Mouse (Mus musculus) heart, postnatal 10 days (tissue): Measurements from ENCODE around the gene Gm44596. TPM values are rescaled to one million over a fixed set of nuclear protein-coding genes. Genes with fewer than 3 reads are reported as not detected.
A peak's percentile ranks its signal among the peaks of the same experiment; 100 is the strongest.

Source experiments
- DNase-seq, 2 experiments: peaks; one replicate each; pipeline ENCODE4 v3.0.0; 2021
- intact Hi-C: fragments of 180-260 bp; cut with DNase I; formaldehyde crosslinking; loops from one replicate; pipeline ENCODE4 v1.15.1; 2025
- total RNA-seq, 2 experiments: library from RNA; stranded (reverse); gene quantifications; 2 replicates each; pipeline ENCODE4 v1.2.3; 2021

Gm44596 gene
- not detected for total RNA-seq

GRCm38 (mm10) chr6:128375192-128375591 is at the start of gene Gm44596, which contains the start of gene Tex52:
TSS of gene Gm44596 (plus strand) at chr6:128375503.
TSS of gene Tex52 (plus strand) at chr6:128375456.
- peak; percentile 50 to 54 for DNase-seq
- intact Hi-C loops = no loop called here

DNA sequence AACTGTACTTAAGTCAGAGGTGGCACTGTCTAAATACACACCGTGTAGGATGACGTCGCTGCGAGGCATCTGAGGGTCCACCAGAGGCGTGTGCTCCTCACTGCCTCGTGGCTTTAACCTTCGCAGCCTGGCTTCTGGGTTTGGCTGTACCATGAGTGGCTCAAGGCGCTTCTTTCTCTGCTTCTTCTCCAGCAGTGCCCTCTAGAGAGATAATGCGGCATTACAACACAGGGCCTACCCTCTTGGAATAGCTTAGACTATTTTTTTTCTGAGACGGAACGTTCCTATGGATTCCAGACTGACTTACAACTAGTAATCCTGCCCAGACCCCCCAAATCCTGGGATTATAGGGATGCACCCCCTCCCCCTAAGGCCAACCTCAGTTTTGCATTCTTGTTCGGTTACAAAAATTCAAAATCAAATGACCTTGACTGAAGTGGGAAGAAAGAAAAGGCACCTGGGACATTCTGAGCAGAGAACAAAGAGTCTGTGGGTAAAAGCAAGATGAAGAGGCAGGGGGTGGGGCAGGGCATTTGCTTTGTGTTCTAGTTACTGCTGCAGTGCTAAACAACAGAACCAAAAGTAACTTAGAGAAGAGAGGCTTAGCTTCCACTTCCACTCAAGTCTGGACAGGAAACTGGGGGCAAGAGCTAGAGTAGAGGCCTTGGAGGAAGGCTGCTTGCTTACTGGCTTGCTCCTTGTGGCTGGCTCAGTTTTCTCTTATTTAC is 40.7 kb upstream of the Gm44596 start:
- intact Hi-C loops = no loop called here
- DNase-seq = peak; percentile 78 to 87

GRCm38 (mm10) chr6:128337467-128337866 is 37.8 kb upstream of the Gm44596 start:
- no peak for DNase-seq
- intact Hi-C loops = no loop called here

DNA sequence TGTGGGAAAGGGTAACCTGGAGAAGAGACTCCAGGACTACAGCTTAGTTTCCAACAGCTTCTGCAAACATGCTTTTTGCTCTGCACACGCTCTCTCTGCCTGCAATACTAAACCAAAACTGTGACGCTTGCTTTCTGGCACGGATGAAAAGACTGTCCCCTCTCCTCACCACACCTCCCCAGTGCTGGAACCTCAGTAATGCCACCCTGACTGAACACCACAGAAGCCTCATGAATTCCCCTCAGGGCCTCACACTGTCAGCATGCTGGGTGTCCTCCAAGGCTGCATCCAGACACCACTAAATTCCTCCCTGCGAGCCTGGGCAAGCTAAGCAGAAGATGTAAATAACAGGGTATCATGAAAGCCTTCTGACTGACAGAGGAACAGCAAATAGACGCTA is 36.4 kb upstream of the Gm44596 start:
- intact Hi-C loops = no loop called here
- no peak for DNase-seq

DNA sequence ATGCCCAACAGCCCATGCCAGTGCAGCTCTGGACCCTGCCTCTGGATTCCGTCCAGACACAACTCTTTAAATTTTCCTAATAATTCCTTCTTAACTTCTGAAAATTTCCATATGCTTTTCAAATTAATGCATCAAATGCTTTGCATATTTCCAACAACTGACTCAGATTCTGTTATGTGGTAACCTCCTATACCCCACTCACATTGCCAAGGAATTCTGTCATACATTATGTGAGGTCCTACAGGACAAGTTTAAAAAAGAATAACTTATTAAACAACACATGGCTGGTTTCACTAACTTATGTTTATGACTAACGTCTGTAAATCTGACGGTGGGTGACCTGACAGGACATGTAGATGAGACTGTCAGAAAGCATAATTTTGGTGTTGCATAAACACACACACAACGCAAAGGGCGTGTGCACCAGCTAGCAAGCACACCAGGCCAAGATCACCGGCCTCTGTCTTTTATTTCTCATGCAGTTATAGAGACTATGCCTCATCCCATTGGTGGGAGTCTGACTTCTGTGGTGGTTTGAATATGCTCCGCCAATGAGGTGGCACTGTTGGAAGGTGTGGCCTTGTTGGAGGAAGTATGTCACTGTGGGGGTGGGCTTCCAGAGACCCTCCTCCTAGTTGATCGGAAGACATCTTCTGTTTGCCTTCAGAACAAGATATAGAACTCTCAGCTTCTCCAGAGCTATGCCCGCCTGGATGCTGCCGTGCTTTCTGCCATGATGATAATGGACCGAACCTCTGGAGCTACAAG is 33.2 kb upstream of the Gm44596 start:
- DNase-seq = no peak
- intact Hi-C loops = no loop called here

DNA sequence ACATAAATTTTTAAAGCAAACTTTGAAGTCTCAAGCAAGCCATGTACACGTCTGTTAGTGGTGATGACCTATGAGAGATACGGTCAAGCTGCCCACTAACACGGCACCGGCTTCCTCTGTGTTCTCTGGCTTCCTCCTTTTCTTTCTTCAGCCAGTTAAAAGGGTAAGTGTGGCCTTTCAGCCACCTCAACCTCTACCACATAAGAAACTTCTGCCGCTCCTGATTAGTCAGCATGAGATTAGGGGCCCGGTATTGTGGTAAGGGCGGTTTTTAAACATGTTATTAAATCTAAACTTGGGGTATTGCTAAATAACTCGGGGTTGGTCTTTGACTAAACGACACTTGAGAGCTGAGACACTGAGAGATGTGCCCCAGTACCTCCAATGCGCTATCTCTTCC is 29.7 kb upstream of the Gm44596 start:
- intact Hi-C loops = no loop called here

DNA sequence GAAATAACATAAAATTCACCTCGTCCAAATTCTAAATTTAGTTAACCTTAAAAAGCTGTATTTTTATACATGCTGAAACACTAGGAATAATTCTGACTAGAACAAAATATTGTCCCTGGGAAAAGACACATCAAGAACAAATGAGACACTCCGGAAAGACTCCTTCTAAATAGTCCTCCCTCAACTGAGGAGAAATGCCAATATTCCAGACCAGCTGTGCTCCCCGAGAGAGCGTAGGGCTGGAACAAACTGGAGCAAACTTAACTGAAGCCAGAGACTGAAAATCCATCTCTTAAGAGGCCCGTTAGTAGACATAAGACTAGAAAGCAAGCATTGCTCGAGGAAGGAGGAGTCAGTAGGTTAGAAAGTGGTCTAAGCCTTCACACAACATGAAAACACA is 28.5 kb upstream of the Gm44596 start:
- DNase-seq = peak; percentile 45 to 47
- intact Hi-C loops = no loop called here

More for the DNA sequence above, 29.7 kb upstream of the Gm44596 start:
- DNase-seq = no peak

GRCm38 (mm10) chr6:128349711-128350110 is 25.6 kb upstream of the Gm44596 start:
- DNase-seq = peak in 1 of 2 experiments; percentile 16
- intact Hi-C loops = no loop called here

DNA sequence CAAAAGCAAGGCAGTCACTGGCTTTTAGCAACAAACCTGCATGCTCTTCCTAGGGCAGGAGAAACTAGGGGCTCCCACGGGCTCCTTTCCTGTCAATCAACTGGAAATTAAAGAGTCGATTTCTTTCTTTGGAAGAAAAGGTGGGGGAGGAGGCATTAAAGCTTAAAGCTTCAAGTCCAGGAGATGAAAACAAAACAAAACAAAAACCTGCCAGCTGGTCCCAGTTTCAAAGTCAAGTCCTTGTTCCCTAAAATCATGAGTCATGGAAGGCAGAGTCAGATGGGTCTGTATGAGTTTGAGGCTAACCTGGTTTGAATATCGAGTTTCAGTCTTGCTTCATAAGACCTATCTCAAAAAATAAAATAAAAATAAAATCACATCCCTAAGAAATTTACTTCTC is 21.2 kb upstream of the Gm44596 start:
- DNase-seq = no peak
- intact Hi-C loops = no loop called here

DNA sequence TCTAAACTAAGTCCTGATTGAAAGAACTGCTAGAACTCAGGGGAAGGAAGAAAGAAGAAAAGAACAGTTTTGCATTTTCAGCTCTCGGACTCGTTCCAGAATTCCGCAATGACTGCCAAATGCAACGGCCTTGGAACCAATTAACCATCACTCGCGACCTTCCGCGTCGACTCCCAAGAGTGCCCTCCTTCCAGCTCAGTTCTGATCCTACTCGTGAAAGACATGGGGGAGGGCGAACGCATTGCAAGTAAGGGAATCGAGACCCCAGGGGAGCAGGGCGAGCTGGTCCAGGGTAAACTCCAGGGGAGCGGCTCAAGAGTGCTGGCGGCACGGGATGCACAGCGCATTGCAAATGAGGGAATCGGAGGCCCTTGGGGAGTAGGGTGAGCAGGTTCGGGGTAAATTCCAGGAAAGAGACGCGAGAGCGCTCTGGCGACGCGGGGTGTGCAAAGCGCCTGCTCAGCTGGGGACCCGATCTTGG is 20.1 kb upstream of the Gm44596 start:
- intact Hi-C loops = no loop called here
- peak in 1 of 2 experiments; percentile 47 for DNase-seq

GRCm38 (mm10) chr6:128355726-128356416 is 19.4 kb upstream of the Gm44596 start, which contains the start of gene Tulp3:
TSS of gene Tulp3 (minus strand) at chr6:128355851.
- intact Hi-C loops = no loop called here
- peak; percentile 97 to 98 for DNase-seq

DNA sequence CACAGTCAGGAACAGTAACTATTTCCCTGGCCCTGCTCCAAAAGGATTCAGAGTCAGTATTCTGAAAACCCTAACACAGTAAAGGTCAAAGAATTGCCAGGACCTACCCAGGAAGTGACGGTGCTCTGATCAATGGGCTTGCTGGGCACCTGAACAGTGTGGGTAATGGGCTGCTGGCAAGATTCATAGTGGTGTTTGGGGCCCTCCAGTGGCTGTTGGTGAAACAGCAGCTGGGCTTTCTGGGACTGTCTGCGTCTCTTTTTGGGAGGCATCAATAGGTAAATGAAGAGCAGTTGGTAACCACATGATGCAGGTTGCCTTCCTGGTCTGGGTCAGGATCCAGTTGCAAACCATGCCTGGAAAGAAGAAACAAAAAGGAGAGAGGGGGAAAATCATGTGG is 16.3 kb upstream of the Gm44596 start:
- DNase-seq = peak; percentile 61 to 76
- intact Hi-C loops = loop anchor here (1.0 to 2.0 kb wide), 2 partner anchors 41 to 124 kb away; no protein-coding TSS in a partner anchor

DNA sequence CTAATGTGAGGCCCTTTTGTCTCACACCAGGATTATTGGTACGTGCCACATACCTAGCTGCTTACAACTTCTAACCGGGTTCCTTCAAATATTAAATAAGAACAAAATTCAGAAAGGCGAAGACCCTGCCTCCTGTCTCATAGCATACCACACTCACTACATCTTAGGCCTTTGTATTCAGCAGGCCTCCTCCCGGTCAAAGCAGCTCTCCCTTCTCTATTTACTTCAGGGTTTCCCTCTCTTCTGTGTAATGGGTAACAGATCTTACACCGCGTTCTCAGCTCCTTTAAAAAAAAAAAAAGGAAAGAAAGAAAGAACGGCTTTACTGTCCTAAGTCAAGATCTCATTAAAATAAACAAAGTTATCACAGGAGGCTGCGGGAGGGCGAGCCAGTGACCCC is 13.4 kb upstream of the Gm44596 start:
- no peak for DNase-seq
- intact Hi-C loops = no loop called here

DNA sequence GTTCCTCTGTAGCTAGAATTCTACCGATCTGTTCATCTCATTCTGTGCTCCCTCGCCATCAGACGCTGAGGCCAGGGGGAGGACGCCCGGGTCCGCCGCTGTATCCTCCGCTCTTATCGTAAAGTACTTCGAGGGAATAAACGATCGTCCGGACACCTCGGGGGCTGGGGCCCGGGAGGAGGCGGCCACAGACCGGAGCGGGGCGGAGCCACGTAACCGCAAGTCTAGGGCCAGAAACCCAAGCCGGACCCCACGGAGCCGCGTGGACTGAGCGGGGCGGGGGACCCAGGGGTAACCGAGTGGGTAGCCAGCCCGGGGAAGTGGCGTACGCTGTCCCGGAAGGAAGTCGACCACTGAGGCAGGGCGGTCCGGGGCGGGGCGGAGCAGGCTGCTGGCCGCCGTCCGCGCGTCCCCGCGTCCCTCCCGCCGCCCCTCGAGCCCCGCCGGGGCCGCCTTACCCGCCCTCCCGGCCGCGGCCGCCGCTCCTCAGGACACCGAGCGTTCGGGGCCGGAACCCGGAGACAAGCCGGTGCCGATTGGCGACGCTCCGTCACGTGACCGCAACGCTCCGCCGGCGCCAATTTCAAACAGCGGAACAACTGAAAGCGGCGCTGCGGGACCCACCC is 12.8 kb upstream of the Gm44596 start, which contains the start of the genes Rhno1 and Foxm1:
Gene Rhno1 (minus strand): TSS at position 531 of the 626 bp plus-strand sequence.
Gene Foxm1 (plus strand): TSS at position 587 of the 626 bp plus-strand sequence.
- intact Hi-C loops = no loop called here
- DNase-seq = peak; percentile 90 to 91

- intact Hi-C loops = no loop called here
- DNase-seq = peak in 1 of 2 experiments; percentile 15
Observed at GRCm38 (mm10) chr6:128363007-128363825, 12.1 kb upstream of the Gm44596 start.

DNA sequence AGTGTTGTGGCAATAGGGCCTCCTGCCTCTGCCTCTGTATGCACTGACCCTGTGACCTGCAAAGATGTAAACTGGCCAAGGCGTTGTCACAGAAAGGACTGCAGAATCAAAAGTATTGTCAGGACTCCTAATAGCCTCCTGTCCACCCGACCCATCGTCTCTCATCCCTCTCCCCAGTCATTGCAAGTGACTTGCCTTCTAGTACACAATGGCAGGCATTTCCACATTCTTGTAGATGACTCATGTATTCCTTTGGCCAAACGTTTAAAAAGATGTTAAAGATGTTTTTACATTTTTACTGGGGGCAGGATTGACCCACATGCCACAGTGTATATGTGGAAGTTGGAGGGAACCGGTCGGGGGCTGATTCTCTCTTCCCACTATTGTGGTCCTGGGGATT is 10.6 kb upstream of the Gm44596 start:
- intact Hi-C loops = no loop called here
- no peak for DNase-seq

GRCm38 (mm10) chr6:128366466-128366865 is 8.8 kb upstream of the Gm44596 start:
- DNase-seq = no peak
- intact Hi-C loops = no loop called here

GRCm38 (mm10) chr6:128370040-128370439 is 5.3 kb upstream of the Gm44596 start:
- no peak for DNase-seq
- intact Hi-C loops = no loop called here

GRCm38 (mm10) chr6:128376371-128377085 is 1.2 kb downstream of the Gm44596 start:
- intact Hi-C loops = no loop called here
- DNase-seq = no peak
